Mouse (Mus musculus) limb, embryonic 15.5 days (tissue): ENCODE measurements around the gene Six4. TPM values are rescaled to one million over a fixed set of nuclear protein-coding genes. Genes with fewer than 3 reads are reported as not detected.
"Not testable (repeated sequence)": the region's sequence is repeated elsewhere in the genome, so short reads cannot be mapped to it uniquely, and the experiment has no call there.

Source experiments
- ATAC-seq: fragments of 200-750 bp; cut with Nextera tagmentation; 2 replicates; pipeline ENCODE4 v1.8.0; 2017; ENCODE audit warnings: low read depth, moderate TSS enrichment; ENCODE audit not compliant: insufficient number of reproducible peaks, low FRiP score, low TSS enrichment
- H3K27ac ChIP-seq: fragments of 300-500 bp; sonication (generic); 2 replicates; pipeline ENCODE4 v1.5.1; 2015; ENCODE audit warnings: moderate library complexity, mild to moderate bottlenecking, inconsistent platforms
- H3K27me3 ChIP-seq: fragments of 300-500 bp; sonication (generic); 2 replicates; pipeline ENCODE4 v1.6.1; 2015; ENCODE audit warnings: inconsistent platforms
- H3K36me3 ChIP-seq: fragments of 300-500 bp; sonication (generic); 2 replicates; pipeline ENCODE4 v1.6.1; 2015; ENCODE audit warnings: inconsistent platforms
- H3K4me1 ChIP-seq: fragments of 300-500 bp; sonication (generic); 2 replicates; pipeline ENCODE4 v1.6.1; 2015; ENCODE audit warnings: inconsistent platforms
- H3K4me2 ChIP-seq: fragments of 300-500 bp; sonication (generic); 2 replicates; pipeline ENCODE4 v1.6.1; 2015; ENCODE audit warnings: mild to moderate bottlenecking, inconsistent platforms
- H3K4me3 ChIP-seq: fragments of 300-500 bp; sonication (generic); 2 replicates; pipeline ENCODE4 v1.5.1; 2015; ENCODE audit warnings: mild to moderate bottlenecking, inconsistent platforms
- H3K9ac ChIP-seq: fragments of 300-500 bp; sonication (generic); 2 replicates; pipeline ENCODE4 v1.6.1; 2015; ENCODE audit warnings: inconsistent platforms
- H3K9me3 ChIP-seq: fragments of 300-500 bp; sonication (generic); 2 replicates; pipeline ENCODE4 v1.6.1; 2016; ENCODE audit warnings: inconsistent platforms
- WGBS: fragments of 180-500 bp; shearing (Covaris S2); methylation state at CpG from one replicate; pipeline ENCODE4 v1.1.7; 2015; 5-methylcytosine and 5-hydroxymethylcytosine counted together
- polyA plus RNA-seq: library from polyadenylated mRNA; unstranded; fragments of >200 nt; fragmentation: Nextera tagmentation; extraction: Ambion mirVana; gene quantifications from 2 replicates; pipeline ENCODE4 v1.2.1, GENCODE M21; 2015

Six4 gene
- polyA plus RNA-seq = 3.7 and 4.3 TPM in 2 replicates

DNA sequence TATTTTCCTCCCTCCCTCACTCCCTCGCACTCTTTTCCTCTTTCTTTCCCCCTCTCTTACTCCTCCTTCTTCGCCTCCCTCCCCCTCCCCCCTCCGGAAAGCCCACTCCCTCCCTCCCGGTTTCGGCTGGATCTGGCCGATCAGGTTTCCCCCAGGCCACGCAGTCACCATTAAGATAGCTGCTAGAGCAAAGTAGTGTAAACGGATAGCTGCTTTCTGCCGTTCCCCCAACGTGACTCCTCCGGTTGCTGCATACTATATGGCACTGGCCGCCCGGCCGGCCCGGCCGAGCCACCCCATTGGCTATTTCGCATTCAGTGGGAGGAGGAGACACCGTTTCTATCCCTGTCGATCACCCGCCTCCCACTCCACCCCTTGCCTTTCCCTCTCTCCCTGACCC, at the start of gene Six4:
Six4 (minus strand) TSS at position 261 of the 400 bp plus-strand sequence.
- Histone ChIP-seq H3K4me2 (peak within 1 kb of the TSS; percentile 92), H3K27me3 (no peaks in the 10 kb centered on the region), H3K9me3 (no peaks in the 10 kb centered on the region), H3K27ac (peak within 1 kb of the TSS; percentile 86), H3K4me3 (peak within 1 kb of the TSS; percentile 76), H3K4me1 (peaks cover 26% of the 10 kb centered on the region), H3K9ac (peak within 1 kb of the TSS; percentile 58), H3K36me3 (0 out of 2 replicates have a peak, but pooled peaks cover 5% of the 10 kb centered on the region)
- ATAC-seq = peak; percentile 83
- WGBS = 0% methylated on average over 19 of the region's 20 CpGs

DNA sequence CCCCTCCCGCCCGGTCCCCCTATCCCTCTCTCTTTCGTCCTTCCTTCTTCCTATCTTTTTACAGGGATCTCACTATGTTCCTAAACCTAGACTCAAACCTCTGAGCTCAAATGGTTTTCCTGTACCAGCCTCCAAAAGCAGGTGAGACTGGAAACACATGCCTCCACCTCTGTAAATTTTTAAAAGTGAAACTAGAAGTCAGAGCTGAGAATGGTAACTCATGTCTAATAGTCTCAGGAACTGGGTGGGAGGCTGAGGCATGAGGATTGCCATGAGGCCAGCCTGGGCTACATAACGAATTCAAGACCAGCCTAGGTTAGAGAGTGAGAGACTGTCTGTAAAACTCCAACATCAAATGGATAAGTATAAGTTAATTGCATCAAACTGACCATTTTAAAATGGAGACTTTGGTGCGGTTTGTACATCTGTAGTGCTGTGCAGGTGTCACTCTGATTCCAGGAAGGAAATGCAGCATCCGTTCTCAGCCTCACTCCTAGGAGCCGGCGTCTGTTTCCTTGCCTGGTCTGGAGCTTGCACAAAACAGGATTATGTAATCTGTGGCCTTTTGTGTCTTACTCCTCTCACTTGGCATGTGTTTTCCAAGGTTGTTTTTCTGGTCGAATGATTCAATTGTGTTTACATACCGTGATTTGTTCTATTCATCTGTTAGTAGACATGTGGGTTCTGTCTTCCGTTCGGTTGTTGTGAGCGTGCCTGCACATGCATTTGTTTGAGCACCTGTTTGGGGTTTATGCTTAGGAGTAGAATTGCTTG, 49.3 kb upstream of the Six4 start:
- H3K27ac ChIP-seq = no peak overlapping the region

GRCm38 (mm10) chr12:73160341-73160740, 47.1 kb upstream of the Six4 start:
- Histone ChIP-seq H3K4me3 (no peak overlapping the region), H3K4me2 (no peak overlapping the region), H3K4me1 (0 out of 2 replicates have a peak, but pooled peaks cover 3% of the 10 kb centered on the region), H3K9me3 (no peaks in the 10 kb centered on the region), H3K9ac (no peak overlapping the region), H3K36me3 (no peaks in the 10 kb centered on the region), H3K27ac (no peak overlapping the region), H3K27me3 (no peaks in the 10 kb centered on the region)
- WGBS = 47% methylated on average over 4 of the region's 4 CpGs
- no peak for ATAC-seq

More for the DNA sequence above, 49.3 kb upstream of the Six4 start:
- 77% methylated on average over 13 of the region's 13 CpGs for WGBS
- no peak overlapping the region for H3K4me3 ChIP-seq
- H3K4me2 ChIP-seq = no peak overlapping the region
- H3K36me3 ChIP-seq = no peaks in the 10 kb centered on the region
- no peaks in the 10 kb centered on the region for H3K27me3 ChIP-seq
- no peak for ATAC-seq
- H3K9ac ChIP-seq = no peak overlapping the region
- H3K4me1 ChIP-seq = 0 out of 2 replicates have a peak, but pooled peaks cover 3% of the 10 kb centered on the region
- H3K9me3 ChIP-seq = no peaks in the 10 kb centered on the region

GRCm38 (mm10) chr12:73154150-73154549, 40.9 kb upstream of the Six4 start:
- Histone ChIP-seq H3K9me3 (no peaks in the 10 kb centered on the region), H3K27ac (no peak overlapping the region), H3K9ac (no peak overlapping the region), H3K27me3 (no peaks in the 10 kb centered on the region), H3K4me2 (no peak overlapping the region), H3K36me3 (no peaks in the 10 kb centered on the region), H3K4me3 (no peak overlapping the region), H3K4me1 (no peaks in the 10 kb centered on the region)
- ATAC-seq = no peak
- 25% methylated on average over 4 of the region's 4 CpGs for WGBS

DNA sequence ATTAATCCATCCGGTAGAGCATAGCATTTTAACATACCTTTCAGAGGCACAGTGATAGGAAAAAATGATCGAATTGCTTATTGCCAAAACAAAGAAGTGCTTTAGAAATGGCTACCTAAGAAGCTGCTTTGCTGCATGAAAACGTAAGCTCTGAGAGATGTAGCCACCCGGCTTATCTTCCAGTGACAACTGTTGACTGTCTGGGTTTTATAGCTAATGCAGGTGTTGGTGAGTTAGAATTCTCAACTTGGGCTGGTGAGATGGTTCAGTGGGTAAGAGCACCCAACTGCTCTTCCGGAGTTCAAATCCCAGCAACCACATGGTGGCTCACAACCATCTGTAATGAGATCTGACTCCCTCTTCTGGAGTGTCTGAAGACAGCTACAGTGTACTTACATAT, 37.8 kb upstream of the Six4 start:
- not testable (repeated sequence) for H3K9ac ChIP-seq, H3K36me3 ChIP-seq, H3K4me2 ChIP-seq, H3K9me3 ChIP-seq, H3K27ac ChIP-seq, ATAC-seq, H3K4me3 ChIP-seq, H3K4me1 ChIP-seq, H3K27me3 ChIP-seq
- 68% methylated on average over 5 of the region's 5 CpGs for WGBS

- 24% methylated on average over 3 of the region's 3 CpGs for WGBS
- H3K27ac ChIP-seq = no peak overlapping the region
- peaks cover 5% of the 10 kb centered on the region; the same call in 1 of the 2 replicates for H3K36me3 ChIP-seq
- no peak overlapping the region for H3K9ac ChIP-seq
- ATAC-seq = no peak
- H3K4me1 ChIP-seq = 0 out of 2 replicates have a peak, but pooled peaks cover 5% of the 10 kb centered on the region
- H3K9me3 ChIP-seq = no peaks in the 10 kb centered on the region
- H3K4me3 ChIP-seq = no peak overlapping the region
- no peaks in the 10 kb centered on the region for H3K27me3 ChIP-seq
- H3K4me2 ChIP-seq = no peak overlapping the region
These were observed 34.0 kb upstream of the Six4 start for GRCm38 (mm10) chr12:73147236-73147635.

- WGBS = 82% methylated on average over 3 of the region's 3 CpGs
- no peak overlapping the region for H3K4me2 ChIP-seq
- no peaks in the 10 kb centered on the region for H3K9me3 ChIP-seq
- no peaks in the 10 kb centered on the region for H3K27me3 ChIP-seq
- no peak for ATAC-seq
- 0 out of 2 replicates have a peak, but pooled peaks cover 5% of the 10 kb centered on the region for H3K4me1 ChIP-seq
- no peak overlapping the region for H3K9ac ChIP-seq
- peaks cover 5% of the 10 kb centered on the region; the same call in 1 of the 2 replicates for H3K36me3 ChIP-seq
- no peak overlapping the region for H3K27ac ChIP-seq
- no peak overlapping the region for H3K4me3 ChIP-seq
These were observed 27.5 kb upstream of the Six4 start for GRCm38 (mm10) chr12:73140732-73141131.

DNA sequence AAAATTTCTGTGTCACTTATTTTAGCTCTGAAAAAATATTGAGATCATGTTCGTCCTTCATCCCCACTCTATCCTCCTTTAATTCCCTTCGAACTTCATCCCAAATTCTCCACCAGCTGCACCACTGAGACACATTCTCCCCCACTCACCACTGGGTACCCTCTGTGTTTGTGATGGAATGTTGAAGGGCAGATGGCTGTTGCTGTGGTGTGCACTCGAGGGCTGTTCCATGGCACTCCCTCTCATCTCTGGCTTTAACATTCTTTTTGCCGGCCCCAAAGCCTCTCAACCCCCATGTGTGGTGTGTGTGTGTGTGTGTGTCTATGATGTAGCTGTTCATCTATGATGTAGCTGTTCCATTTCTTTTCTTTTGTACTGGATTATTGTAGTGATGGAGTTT, 12.0 kb upstream of the Six4 start:
- peaks cover 8% of the 10 kb centered on the region for H3K4me1 ChIP-seq
- no peaks in the 10 kb centered on the region for H3K9me3 ChIP-seq
- no peaks in the 10 kb centered on the region for H3K36me3 ChIP-seq
- no peak overlapping the region for H3K4me3 ChIP-seq
- no peak overlapping the region for H3K4me2 ChIP-seq
- ATAC-seq = no peak
- no peak overlapping the region for H3K27ac ChIP-seq
- 66% methylated on average over 4 of the region's 4 CpGs for WGBS
- H3K9ac ChIP-seq = no peak overlapping the region
- H3K27me3 ChIP-seq = no peaks in the 10 kb centered on the region

DNA sequence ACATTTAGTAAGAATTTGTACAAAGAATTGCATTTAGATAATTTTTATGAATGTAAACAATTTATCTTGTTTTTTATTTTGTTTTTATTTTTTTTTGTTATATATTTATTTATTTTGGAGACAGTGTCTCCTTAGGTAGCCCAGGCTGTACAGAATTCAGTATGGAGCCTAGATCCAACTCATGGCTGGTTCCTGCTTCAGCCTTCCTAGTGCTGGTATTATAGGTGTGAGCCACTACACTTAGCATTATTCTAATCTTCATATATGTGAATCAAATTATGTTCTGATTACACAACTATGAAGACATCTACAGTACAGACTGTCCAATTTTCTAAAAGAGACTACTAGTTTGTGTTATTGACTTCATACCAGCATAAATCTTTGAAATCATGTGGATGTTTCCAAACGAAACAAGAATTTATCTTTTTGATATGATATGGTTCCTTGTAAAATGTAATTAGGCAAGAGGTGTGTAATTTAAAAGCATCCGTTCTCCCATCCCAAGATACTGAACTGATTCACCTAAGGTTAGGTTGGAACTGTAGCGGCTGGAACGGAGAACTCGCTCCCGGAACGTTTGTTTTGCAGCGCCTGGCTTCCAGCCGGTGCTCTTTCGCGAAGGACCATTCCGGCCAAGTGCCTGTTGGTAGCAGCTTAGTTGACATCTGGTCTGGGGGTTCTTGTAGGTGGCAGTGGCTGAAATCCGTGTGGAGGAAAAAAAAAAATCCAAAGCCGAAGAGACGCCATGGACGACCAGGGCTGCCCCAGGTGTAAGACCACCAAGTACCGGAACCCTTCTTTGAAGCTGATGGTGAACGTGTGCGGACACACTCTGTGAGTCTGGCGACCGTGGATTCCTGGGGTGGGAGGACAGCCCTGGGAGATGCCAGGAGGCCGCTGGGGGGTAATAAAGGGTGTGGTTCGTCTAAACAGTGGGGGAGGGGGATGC, 10.1 kb upstream of the Six4 start, which contains the start of gene Mnat1:
Mnat1 (plus strand) TSS at position 625 of the 949 bp plus-strand sequence.
- Histone ChIP-seq H3K4me1 (peaks cover 5% of the 10 kb centered on the region), H3K4me3 (peak within 1 kb of the TSS; percentile 65), H3K27ac (peak within 1 kb of the TSS; percentile 76), H3K4me2 (peak within 1 kb of the TSS; percentile 50), H3K27me3 (no peaks in the 10 kb centered on the region), H3K9me3 (no peaks in the 10 kb centered on the region), H3K36me3 (no peaks in the 10 kb centered on the region), H3K9ac (peak within 1 kb of the TSS; percentile 85)
- under 1% methylated on average over 23 of the region's 23 CpGs for WGBS
- no peak for ATAC-seq

- Histone ChIP-seq H3K4me3 (peak overlapping the region; percentile 76), H3K27ac (peak overlapping the region; percentile 86), H3K4me1 (peaks cover 26% of the 10 kb centered on the region), H3K9ac (peak overlapping the region; percentile 58), H3K36me3 (0 out of 2 replicates have a peak, but pooled peaks cover 8% of the 10 kb centered on the region), H3K27me3 (no peaks in the 10 kb centered on the region), H3K4me2 (peak overlapping the region; percentile 92), H3K9me3 (no peaks in the 10 kb centered on the region)
- ATAC-seq = no peak; the same call in 1 of the 2 replicates
- WGBS = under 1% methylated on average over 56 of the region's 71 CpGs
These were observed 749 bp downstream of the Six4 start for GRCm38 (mm10) chr12:73112326-73113087.
